Mouse (Mus musculus) kidney, adult 11 months (tissue): ENCODE measurements at regions not wholly inside any gene's neighbourhood (a gene's known extent, or its start where the extent isn't known, plus 50 kb on each side); places are given as distances from the start of the nearest gene placed in this dataset.
A peak's percentile ranks its signal among the peaks of the same experiment; 100 is the strongest.

ENCODE experiments used
- DNase-seq: peaks from one replicate; pipeline ENCODE4 v3.0.0; 2022

- no peak for DNase-seq
Measured at GRCm38 (mm10) chr13:101884752-101885151, 116.7 kb upstream of the Pik3r1 start.

- DNase-seq = no peak
Measured at GRCm38 (mm10) chr13:101891473-101891872, 123.5 kb upstream of the Pik3r1 start.

GRCm38 (mm10) chr13:101893035-101893600 lies 125.1 kb upstream of the Pik3r1 start:
- no peak for DNase-seq

- no peak for DNase-seq
Measured at GRCm38 (mm10) chr13:101895161-101895560, 127.1 kb upstream of the Pik3r1 start.

- no peak for DNase-seq
Measured at GRCm38 (mm10) chr13:101895686-101896085, 127.7 kb upstream of the Pik3r1 start.

- no peak for DNase-seq
Measured at GRCm38 (mm10) chr13:101896946-101897345, 128.9 kb upstream of the Pik3r1 start.

GRCm38 (mm10) chr13:101902213-101902612 lies 134.2 kb upstream of the Pik3r1 start:
- no peak for DNase-seq

GRCm38 (mm10) chr13:101905909-101906676 lies 138.1 kb upstream of the Pik3r1 start:
- DNase-seq = no peak

GRCm38 (mm10) chr13:101909026-101909425 lies 141.0 kb upstream of the Pik3r1 start:
- DNase-seq = no peak

GRCm38 (mm10) chr13:101910687-101911086 lies 142.7 kb upstream of the Pik3r1 start:
- no peak for DNase-seq

- DNase-seq = no peak
Measured at GRCm38 (mm10) chr13:101914132-101914531, 146.1 kb upstream of the Pik3r1 start.

GRCm38 (mm10) chr13:101914691-101915541 lies 146.9 kb upstream of the Pik3r1 start:
- no peak for DNase-seq

GRCm38 (mm10) chr13:101915542-101915941 lies 147.5 kb upstream of the Pik3r1 start:
- DNase-seq = no peak

- peak; percentile 22 for DNase-seq
Measured at GRCm38 (mm10) chr13:101915948-101916594, 148.1 kb upstream of the Pik3r1 start.

GRCm38 (mm10) chr13:101916876-101917275 lies 148.9 kb upstream of the Pik3r1 start:
- DNase-seq = no peak

- DNase-seq = no peak
Measured at GRCm38 (mm10) chr13:101918185-101918584, 150.2 kb upstream of the Pik3r1 start.

GRCm38 (mm10) chr13:101919266-101919665 lies 151.2 kb upstream of the Pik3r1 start:
- peak; percentile 23 for DNase-seq

- no peak for DNase-seq
Measured at GRCm38 (mm10) chr13:101920384-101920783, 152.4 kb upstream of the Pik3r1 start.

- no peak for DNase-seq
Measured at GRCm38 (mm10) chr13:101924637-101925036, 156.6 kb upstream of the Pik3r1 start.

- no peak for DNase-seq
Measured at GRCm38 (mm10) chr13:101931264-101931663, 163.2 kb upstream of the Pik3r1 start.

GRCm38 (mm10) chr13:101931882-101932281 lies 163.9 kb upstream of the Pik3r1 start:
- DNase-seq = no peak

- no peak for DNase-seq
Measured at GRCm38 (mm10) chr13:101935843-101936242, 167.8 kb upstream of the Pik3r1 start.

- no peak for DNase-seq
Measured at GRCm38 (mm10) chr13:101954521-101954920, 186.5 kb upstream of the Pik3r1 start.
